Mouse (Mus musculus) heart, adult 8-10 months (tissue): Measurements from ENCODE around the gene Hspa2. TPM values are rescaled to one million over a fixed set of nuclear protein-coding genes. Genes with fewer than 3 reads are reported as not detected.
"Not testable (repeated sequence)": the region's sequence is repeated elsewhere in the genome, so short reads cannot be mapped to it uniquely, and the experiment has no call there.

ENCODE experiments used
- DNase-seq: peaks from one replicate; pipeline ENCODE4 v3.0.0; 2022; ENCODE audit warnings: low spot score
- total RNA-seq, 4 experiments: library from RNA; stranded (reverse); gene quantifications; 2 replicates each; pipeline ENCODE4 v1.2.4; 2022

The Hspa2 gene
- total RNA-seq, 4 experiments from 2014 or later, result 4.1 to 7.7 (median 5.8) TPM

- no peak for DNase-seq
Observed at GRCm38 (mm10) chr12:76434111-76434510, 30.1 kb downstream of the Hspa2 start.

DNA sequence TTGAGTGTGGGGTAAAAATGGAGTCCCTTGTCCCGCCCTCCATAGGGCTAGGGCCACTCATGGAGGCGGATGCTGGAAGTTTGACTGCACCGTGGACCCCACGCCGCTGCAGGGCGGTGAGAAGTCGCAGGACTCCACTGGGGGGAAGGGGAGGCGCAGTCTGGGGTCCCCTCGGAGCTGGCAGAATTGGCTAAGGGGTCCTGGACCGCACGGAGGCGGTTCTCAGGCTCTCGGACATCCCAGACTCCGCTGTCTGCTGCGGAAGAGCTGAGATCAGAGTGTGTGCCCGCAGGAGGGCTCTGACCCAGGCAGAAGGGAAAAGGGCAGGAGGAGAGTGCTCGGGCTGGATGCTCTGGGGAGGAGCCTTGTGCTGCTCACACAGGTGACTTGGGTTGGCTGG lies 31.1 kb downstream of the Hspa2 start:
- DNase-seq, result no peak

GRCm38 (mm10) chr12:76435549-76435948 lies 31.6 kb downstream of the Hspa2 start:
- DNase-seq, result no peak

DNA sequence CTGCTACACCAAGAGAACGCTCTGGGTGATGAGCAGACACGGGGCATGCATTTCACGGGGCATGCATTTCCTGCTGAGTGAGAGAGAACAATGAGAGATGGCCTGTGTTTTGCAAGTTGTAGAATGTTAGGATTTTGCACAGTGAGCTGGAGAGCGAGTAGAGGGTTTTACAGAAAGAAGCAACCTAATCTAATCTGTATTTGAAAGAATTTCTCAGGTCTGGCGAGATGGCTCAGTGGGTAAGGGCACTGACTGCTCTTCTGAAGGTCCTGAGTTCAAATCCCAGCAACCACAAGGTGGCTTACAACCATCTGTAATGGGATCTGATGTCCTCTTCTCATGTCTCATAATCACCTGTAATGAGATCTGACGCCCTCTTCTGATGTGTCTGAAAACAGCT lies 39.5 kb downstream of the Hspa2 start:
- not testable (repeated sequence) for DNase-seq

GRCm38 (mm10) chr12:76444359-76444772 lies 40.4 kb downstream of the Hspa2 start:
- no peak for DNase-seq

- no peak for DNase-seq
Observed at GRCm38 (mm10) chr12:76444862-76445261, 40.9 kb downstream of the Hspa2 start.

GRCm38 (mm10) chr12:76446201-76446600 lies 42.2 kb downstream of the Hspa2 start:
- no peak for DNase-seq

DNA sequence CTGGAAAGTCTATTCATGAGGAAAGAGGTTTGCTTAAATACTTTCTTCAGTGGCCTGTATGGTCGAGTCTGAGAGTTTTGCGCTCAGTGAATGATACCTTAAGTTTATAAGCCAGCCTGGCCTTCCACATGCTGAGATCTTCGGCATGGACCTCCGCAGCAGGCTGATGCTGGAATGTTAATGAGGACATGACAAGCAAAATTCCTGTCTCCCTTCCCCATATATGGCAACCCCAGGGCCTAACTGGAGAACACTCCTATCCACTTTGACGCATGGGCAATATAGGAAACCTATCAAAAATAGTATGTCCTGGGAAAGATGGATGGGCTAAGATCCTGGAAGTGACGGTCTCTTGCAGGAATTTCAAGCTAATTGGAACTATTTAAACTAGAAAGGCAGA lies 44.2 kb downstream of the Hspa2 start:
- no peak for DNase-seq

- DNase-seq, result no peak
Observed at GRCm38 (mm10) chr12:76452203-76452602, 48.2 kb downstream of the Hspa2 start.

Other genes starting within 250 kb of the Hspa2 start
- not detected for gene Esr2, start 226.9 kb upstream of the Hspa2 start, total RNA-seq
- not detected for gene Tex21, start 157.4 kb upstream of the Hspa2 start, total RNA-seq
- gene Mthfd1, start 148.9 kb upstream of the Hspa2 start, total RNA-seq, result 10 to 100 TPM; 28.1 to 32.4 (median 29.1) TPM
- 1 to 10 TPM in 3 of 4 experiments, under 1 TPM in 1; 0.90 to 3.0 (median 1.5) TPM for gene Akap5, start 79.3 kb upstream of the Hspa2 start, total RNA-seq
- 10 to 100 TPM in 2 of 4 experiments, 1 to 10 TPM in 2; 6.7 to 11.3 (median 8.8) TPM for gene Zbtb25, start 34.6 kb upstream of the Hspa2 start, total RNA-seq
- gene Zbtb1, start 33.9 kb upstream of the Hspa2 start, total RNA-seq, result 1 to 10 TPM; 3.4 to 4.0 (median 3.9) TPM
- under 1 TPM in 2 of 4 experiments, not detected in 2; 0.41 to 0.69 TPM for gene Ppp1r36, start 13.4 kb downstream of the Hspa2 start, total RNA-seq
- 10 to 100 TPM; 11.4 to 14.3 (median 13.2) TPM for gene Plekhg3, start 126.7 kb downstream of the Hspa2 start, total RNA-seq